Mouse (Mus musculus) thymus, postnatal 4 days (tissue): Measurements from ENCODE around the gene Ppp1r17.

ENCODE experiments used
- DNase-seq: peaks from one replicate; pipeline ENCODE4 v3.0.0; 2021

The Ppp1r17 gene

GRCm38 (mm10) chr6:56017291-56017994 lies at the start of gene Ppp1r17:
TSS of gene Ppp1r17 (plus strand) at chr6:56017497.
- no peak for DNase-seq

- no peak for DNase-seq
Measured at GRCm38 (mm10) chr6:55972998-55973397, 44.3 kb upstream of the Ppp1r17 start.

GRCm38 (mm10) chr6:55979766-55980165 lies 37.5 kb upstream of the Ppp1r17 start:
- no peak for DNase-seq

- DNase-seq: no peak
Measured at GRCm38 (mm10) chr6:56008711-56009110, 8.6 kb upstream of the Ppp1r17 start.

- no peak for DNase-seq
Measured at GRCm38 (mm10) chr6:56012384-56012783, 4.9 kb upstream of the Ppp1r17 start.

- no peak for DNase-seq
Measured at GRCm38 (mm10) chr6:56019632-56020031, 2.3 kb downstream of the Ppp1r17 start.

- DNase-seq: peak; percentile 19
Measured at GRCm38 (mm10) chr6:56025533-56025932, 8.2 kb downstream of the Ppp1r17 start.

GRCm38 (mm10) chr6:56027318-56027717 lies 10.0 kb downstream of the Ppp1r17 start:
- no peak for DNase-seq

- DNase-seq: no peak
Measured at GRCm38 (mm10) chr6:56027966-56028365, 10.7 kb downstream of the Ppp1r17 start.

GRCm38 (mm10) chr6:56029986-56030385 lies 12.7 kb downstream of the Ppp1r17 start:
- DNase-seq: no peak

- no peak for DNase-seq
Measured at GRCm38 (mm10) chr6:56032231-56032630, 14.9 kb downstream of the Ppp1r17 start.

- DNase-seq: no peak
Measured at GRCm38 (mm10) chr6:56035054-56035453, 17.8 kb downstream of the Ppp1r17 start.

GRCm38 (mm10) chr6:56039476-56040055 lies 22.3 kb downstream of the Ppp1r17 start:
- no peak for DNase-seq

- DNase-seq: no peak
Measured at GRCm38 (mm10) chr6:56044270-56044669, 27.0 kb downstream of the Ppp1r17 start.

- no peak for DNase-seq
Measured at GRCm38 (mm10) chr6:56044716-56045115, 27.4 kb downstream of the Ppp1r17 start.

- DNase-seq: no peak
Measured at GRCm38 (mm10) chr6:56048580-56048979, 31.3 kb downstream of the Ppp1r17 start.

GRCm38 (mm10) chr6:56049104-56049503 lies 31.8 kb downstream of the Ppp1r17 start:
- DNase-seq: no peak

GRCm38 (mm10) chr6:56063736-56064135 lies 46.4 kb downstream of the Ppp1r17 start:
- DNase-seq: no peak

- DNase-seq: peak; percentile 10
Measured at GRCm38 (mm10) chr6:56066632-56067282, 49.5 kb downstream of the Ppp1r17 start.

GRCm38 (mm10) chr6:56068516-56068915 lies 51.2 kb downstream of the Ppp1r17 start:
- no peak for DNase-seq

- no peak for DNase-seq
Measured at GRCm38 (mm10) chr6:56076378-56076805, 59.1 kb downstream of the Ppp1r17 start.
